Comparison of ENCODE assay signal across 8 mouse cellular contexts in genomic region chr19:6118677-6119185, GRCm38 (mm10). TPM values are rescaled to one million over a fixed set of nuclear protein-coding genes. Genes with fewer than 3 reads are reported as not detected.
DNase-seq lines count a peak whose midpoint lies in the region; ATAC-seq and TF ChIP-seq lines count a peak whose summit lies in the region.

No protein-coding gene starts in this region.

- 2% methylated on average over 8 of the region's 8 CpGs for WGBS in heart, embryonic 13.5 days
- 2% methylated on average over 8 of the region's 8 CpGs for whole genome bisulfite sequencing in limb, embryonic 15.5 days
- WGBS in stomach, embryonic 15.5 days, result 1% methylated on average over 8 of the region's 8 CpGs

- H3K9me3 ChIP-seq in heart, embryonic 13.5 days, result no peaks in the 10 kb centered on the region
- no peaks in the 10 kb centered on the region for H3K9me3 ChIP-seq in E14TG2a.4 (ENCODE audit: low read length)
- no peaks in the 10 kb centered on the region for H3K9me3 ChIP-seq in limb, embryonic 15.5 days
- H3K9me3 ChIP-seq in stomach, embryonic 15.5 days, result no peaks in the 10 kb centered on the region

- no peaks in the 10 kb centered on the region for H3K27me3 ChIP-seq in heart, embryonic 13.5 days (replicated peaks)
- H3K27me3 ChIP-seq in E14TG2a.4 (ENCODE audit: insufficient read depth, low read length), result no peaks in the 10 kb centered on the region
- H3K27me3 ChIP-seq in limb, embryonic 15.5 days, result no peaks in the 10 kb centered on the region
- H3K27me3 ChIP-seq in stomach, embryonic 15.5 days (replicated peaks), result no peaks in the 10 kb centered on the region

- H3K4me3 ChIP-seq in heart, embryonic 13.5 days, result peak overlapping the region; percentile 90
- H3K4me3 ChIP-seq in E14TG2a.4 (replicated peaks; ENCODE audit: low read length), result peak overlapping the region; percentile 95
- peak overlapping the region; percentile 66 for H3K4me3 ChIP-seq in limb, embryonic 15.5 days
- peak overlapping the region; percentile 85 for H3K4me3 ChIP-seq in stomach, embryonic 15.5 days (replicated peaks)

- ATAC-seq in heart, embryonic 13.5 days (ENCODE audit: extremely low read depth, insufficient number of reproducible peaks, low FRiP score, low TSS enrichment), result no peak
- peak; percentile 23 for ATAC-seq in erythroid progenitor cell, adult 5-6 weeks (replicated peaks; ENCODE audit: low FRiP score, poor library complexity, severe bottlenecking)
- ATAC-seq in limb, embryonic 15.5 days (ENCODE audit: insufficient number of reproducible peaks, low FRiP score, low TSS enrichment, low read depth), result no peak
- 0 out of 2 replicates have a peak, but pooled peaks have one; percentile 6 for ATAC-seq in stomach, embryonic 15.5 days (ENCODE audit: insufficient read depth, low FRiP score, low read depth)

- no peak for DNase-seq in heart, postnatal 36 days
- DNase-seq in left cerebral cortex, postnatal 36 days (ENCODE audit: low spot score in 2 of 2), result no peak
- DNase-seq in gastrocnemius, postnatal 4 days (ENCODE audit: low spot score in 2 of 2), result no peak

- H3K4me1 ChIP-seq in heart, embryonic 13.5 days, result peaks cover 22% of the 10 kb centered on the region
- H3K4me1 ChIP-seq in E14TG2a.4 (replicated peaks; ENCODE audit: low read depth, low read length), result peaks cover 84% of the 10 kb centered on the region
- peaks cover 23% of the 10 kb centered on the region for H3K4me1 ChIP-seq in limb, embryonic 15.5 days
- H3K4me1 ChIP-seq in stomach, embryonic 15.5 days, result peaks cover 21% of the 10 kb centered on the region

- H3K27ac ChIP-seq in heart, embryonic 13.5 days (replicated peaks), result peak overlapping the region; percentile 97
- H3K27ac ChIP-seq in limb, embryonic 15.5 days, result peak overlapping the region; percentile 95
- H3K27ac ChIP-seq in stomach, embryonic 15.5 days, result peak overlapping the region; percentile 99

- peak overlapping the region; percentile 92 for H3K4me2 ChIP-seq in heart, embryonic 13.5 days
- peak overlapping the region; percentile 74 for H3K4me2 ChIP-seq in limb, embryonic 15.5 days
- H3K4me2 ChIP-seq in stomach, embryonic 15.5 days, result peak overlapping the region; percentile 80

- H3K9ac ChIP-seq in heart, embryonic 13.5 days, result peak overlapping the region; percentile 94
- H3K9ac ChIP-seq in limb, embryonic 15.5 days, result peak overlapping the region; percentile 67
- peak overlapping the region; percentile 27; the same call in 1 of the 2 replicates for H3K9ac ChIP-seq in stomach, embryonic 15.5 days

- no peak for TF ChIP-seq CTCF in E14TG2a.4 (conservative IDR thresholded peaks at IDR 0.05; ENCODE audit: low read length)

- peaks cover 48% of the 10 kb centered on the region for H3K36me3 ChIP-seq in heart, embryonic 13.5 days
- peaks cover 38% of the 10 kb centered on the region for H3K36me3 ChIP-seq in E14TG2a.4 (ENCODE audit: insufficient read depth, low read length)
- H3K36me3 ChIP-seq in limb, embryonic 15.5 days, result peaks cover 40% of the 10 kb centered on the region
- H3K36me3 ChIP-seq in stomach, embryonic 15.5 days, result peaks cover 27% of the 10 kb centered on the region

- intact Hi-C loops in heart, postnatal 36 days (cut with DNase I), result no loop called here
- intact Hi-C loops in left cerebral cortex, postnatal 36 days (cut with DNase I), result loop anchor here (5.0 kb wide), 1 partner anchor 41 kb away; the partner anchor contains the start of gene Vps51

RNA-seq across cellular contexts. Expression of gene Sac3d1, which starts 0.3 kb away (rescaled TPM):
- 30.8 and 33.0 TPM in 2 replicates for polyA plus RNA-seq in heart, embryonic 13.5 days (2015; fragmentation: Nextera tagmentation; extraction: Ambion mirVana)
- 1 to 10 TPM; 8.5 to 8.8 TPM for total RNA-seq in heart, postnatal 36 days (2021)
- 2.5 and 5.9 TPM in 2 replicates for total RNA-seq in erythroid progenitor cell, adult 5-6 weeks (2015; ENCODE audit: low replicate concordance)
- 4.4 and 4.6 TPM in 2 replicates for total RNA-seq in erythroid progenitor cell, adult 5-6 weeks (2017; ENCODE audit: low replicate concordance)
- polyA plus RNA-seq in limb, embryonic 15.5 days (2015; fragmentation: Nextera tagmentation; extraction: Ambion mirVana), result 43.7 and 49.1 TPM in 2 replicates
- polyA plus RNA-seq in stomach, embryonic 15.5 days (2015; fragmentation: Nextera tagmentation; extraction: Ambion mirVana), result 40.7 and 46.1 TPM in 2 replicates
- total RNA-seq in left cerebral cortex, postnatal 36 days (2021), result 10 to 100 TPM; 18.3 to 27.5 TPM
- total RNA-seq in gastrocnemius, postnatal 4 days (2021), result 10 to 100 TPM; 14.8 to 16.2 TPM

RNA-seq across cellular contexts. Expression of gene Snx15, which starts 9.4 kb away (rescaled TPM):
- polyA plus RNA-seq in heart, embryonic 13.5 days (2015; fragmentation: Nextera tagmentation; extraction: Ambion mirVana), result 21.0 and 23.9 TPM in 2 replicates
- 10 to 100 TPM; 12.8 to 13.3 TPM for total RNA-seq in heart, postnatal 36 days (2021)
- 52.8 and 61.6 TPM in 2 replicates for total RNA-seq in erythroid progenitor cell, adult 5-6 weeks (2015; ENCODE audit: low replicate concordance)
- 23.8 and 39.4 TPM in 2 replicates for total RNA-seq in erythroid progenitor cell, adult 5-6 weeks (2017; ENCODE audit: low replicate concordance)
- 32.3 and 34.7 TPM in 2 replicates for polyA plus RNA-seq in limb, embryonic 15.5 days (2015; fragmentation: Nextera tagmentation; extraction: Ambion mirVana)
- 29.2 and 29.9 TPM in 2 replicates for polyA plus RNA-seq in stomach, embryonic 15.5 days (2015; fragmentation: Nextera tagmentation; extraction: Ambion mirVana)
- 10 to 100 TPM; 43.7 to 43.8 TPM for total RNA-seq in left cerebral cortex, postnatal 36 days (2021)
- total RNA-seq in gastrocnemius, postnatal 4 days (2021), result 10 to 100 TPM; 16.2 to 17.1 TPM

RNA-seq across cellular contexts. Expression of gene Naaladl1, which starts 13.1 kb away (rescaled TPM):
- 0.09 and 0.24 TPM in 2 replicates for polyA plus RNA-seq in heart, embryonic 13.5 days (2015; fragmentation: Nextera tagmentation; extraction: Ambion mirVana)
- not detected for total RNA-seq in heart, postnatal 36 days (2021)
- total RNA-seq in erythroid progenitor cell, adult 5-6 weeks (2015; ENCODE audit: low replicate concordance), result 14.7 and 15.9 TPM in 2 replicates
- 6.4 and 9.8 TPM in 2 replicates for total RNA-seq in erythroid progenitor cell, adult 5-6 weeks (2017; ENCODE audit: low replicate concordance)
- 0.22 and 0.28 TPM in 2 replicates for polyA plus RNA-seq in limb, embryonic 15.5 days (2015; fragmentation: Nextera tagmentation; extraction: Ambion mirVana)
- polyA plus RNA-seq in stomach, embryonic 15.5 days (2015; fragmentation: Nextera tagmentation; extraction: Ambion mirVana), result 3.0 and 5.9 TPM in 2 replicates
- under 1 TPM in 1 of 2 experiments, not detected in 1; 0.20 TPM for total RNA-seq in left cerebral cortex, postnatal 36 days (2021)
- total RNA-seq in gastrocnemius, postnatal 4 days (2021), result under 1 TPM; 0.27 to 0.44 TPM

RNA-seq across cellular contexts. Expression of gene Batf2, which starts 22.1 kb away (rescaled TPM):
- polyA plus RNA-seq in heart, embryonic 13.5 days (2015; fragmentation: Nextera tagmentation; extraction: Ambion mirVana), result not detected in 2 replicates
- total RNA-seq in heart, postnatal 36 days (2021), result under 1 TPM; 0.69 to 0.89 TPM
- 2.5 and 7.1 TPM in 2 replicates for total RNA-seq in erythroid progenitor cell, adult 5-6 weeks (2015; ENCODE audit: low replicate concordance)
- total RNA-seq in erythroid progenitor cell, adult 5-6 weeks (2017; ENCODE audit: low replicate concordance), result 1.7 TPM in 1 of 2 replicates, not detected in the other
- 0.13 and 0.24 TPM in 2 replicates for polyA plus RNA-seq in limb, embryonic 15.5 days (2015; fragmentation: Nextera tagmentation; extraction: Ambion mirVana)
- 0.34 and 0.55 TPM in 2 replicates for polyA plus RNA-seq in stomach, embryonic 15.5 days (2015; fragmentation: Nextera tagmentation; extraction: Ambion mirVana)
- under 1 TPM; 0.30 to 0.72 TPM for total RNA-seq in left cerebral cortex, postnatal 36 days (2021)
- under 1 TPM; 0.26 to 0.42 TPM for total RNA-seq in gastrocnemius, postnatal 4 days (2021)

RNA-seq across cellular contexts. Expression of gene Arl2, which starts 22.6 kb away (rescaled TPM):
- polyA plus RNA-seq in heart, embryonic 13.5 days (2015; fragmentation: Nextera tagmentation; extraction: Ambion mirVana), result 83.0 and 85.6 TPM in 2 replicates
- total RNA-seq in heart, postnatal 36 days (2021), result 10 to 100 TPM; 57.7 to 67.5 TPM
- total RNA-seq in erythroid progenitor cell, adult 5-6 weeks (2015; ENCODE audit: low replicate concordance), result 17.2 and 19.8 TPM in 2 replicates
- total RNA-seq in erythroid progenitor cell, adult 5-6 weeks (2017; ENCODE audit: low replicate concordance), result 9.4 and 17.3 TPM in 2 replicates
- polyA plus RNA-seq in limb, embryonic 15.5 days (2015; fragmentation: Nextera tagmentation; extraction: Ambion mirVana), result 89.2 and 89.9 TPM in 2 replicates
- polyA plus RNA-seq in stomach, embryonic 15.5 days (2015; fragmentation: Nextera tagmentation; extraction: Ambion mirVana), result 101 and 102 TPM in 2 replicates
- 10 to 100 TPM; 73.3 to 87.5 TPM for total RNA-seq in left cerebral cortex, postnatal 36 days (2021)
- 10 to 100 TPM; 60.2 to 61.7 TPM for total RNA-seq in gastrocnemius, postnatal 4 days (2021)

Comparison
In these comparisons a context has a peak if more than half of its experiments do, and no peak if none do; other contexts are left out.
1. ATAC-seq: peak in erythroid progenitor cell, adult 5-6 weeks (single experiment) and stomach, embryonic 15.5 days (single experiment); none in heart, embryonic 13.5 days (single experiment) and limb, embryonic 15.5 days (single experiment).
2. H3K9ac ChIP-seq: peak in every context shown above with its lines; median percentile 94 in heart, embryonic 13.5 days; 67 in limb, embryonic 15.5 days; 27 in stomach, embryonic 15.5 days.
3. RNA of gene Naaladl1, which starts 13.1 kb away (total RNA-seq): 6.4 to 15.9 TPM in erythroid progenitor cell, adult 5-6 weeks; 0.27 to 0.44 TPM in gastrocnemius, postnatal 4 days, 0.20 TPM in left cerebral cortex, postnatal 36 days and not detected in heart, postnatal 36 days; every median in the first group is over 4 times any median in the second.
4. Peak in every context shown above with its lines, with median percentiles within 50 percentile points of each other: H3K27ac ChIP-seq, H3K4me2 ChIP-seq and H3K4me3 ChIP-seq.